Mouse (Mus musculus) thymus, postnatal 10 days (tissue): ENCODE results near the gene Ust.
"Not testable (repeated sequence)": the region's sequence is repeated elsewhere in the genome, so short reads cannot be mapped to it uniquely, and the experiment has no call there.

Experiments used
- DNase-seq, 2 experiments: peaks; one replicate each; pipeline ENCODE4 v3.0.0; 2021; ENCODE audit warnings: low spot score in 2 of 2

Gene Ust

GRCm38 (mm10) chr10:8518141-8519013 is at the start of gene Ust:
Gene Ust, minus strand, starts transcription at chr10:8518825.
- peak in 1 of 2 experiments; percentile 22 for DNase-seq

- DNase-seq: no peak
Measured at GRCm38 (mm10) chr10:8561366-8561765, 42.7 kb upstream of the Ust start.

DNA sequence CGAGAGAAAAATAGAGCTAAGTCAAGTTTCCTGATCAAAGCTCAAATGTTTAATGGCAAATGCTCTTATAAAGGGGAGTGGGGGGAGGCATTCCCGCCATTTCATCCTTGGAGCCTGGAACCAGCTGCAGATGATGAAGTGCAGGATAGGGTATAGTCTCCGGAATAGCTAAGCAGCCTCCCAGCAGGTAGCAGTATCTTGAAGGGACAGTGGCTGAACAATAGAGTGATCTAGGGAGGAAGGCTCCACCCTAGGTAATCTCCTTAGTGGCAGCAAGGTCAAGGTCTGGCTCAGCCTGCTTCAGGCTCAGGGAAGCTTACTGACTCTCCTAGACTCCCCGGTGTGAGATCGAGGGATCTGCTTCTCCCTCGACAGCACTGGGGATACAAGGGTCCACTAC is 40.9 kb upstream of the Ust start:
- not testable (repeated sequence) for DNase-seq

GRCm38 (mm10) chr10:8552239-8552638 is 33.6 kb upstream of the Ust start:
- DNase-seq: not testable (repeated sequence)

- DNase-seq: not testable (repeated sequence)
Measured at GRCm38 (mm10) chr10:8551601-8552000, 33.0 kb upstream of the Ust start.

GRCm38 (mm10) chr10:8541514-8541913 is 22.9 kb upstream of the Ust start:
- DNase-seq: no peak

- no peak for DNase-seq
Measured at GRCm38 (mm10) chr10:8535445-8535844, 16.8 kb upstream of the Ust start.

- no peak for DNase-seq
Measured at GRCm38 (mm10) chr10:8531651-8532050, 13.0 kb upstream of the Ust start.

DNA sequence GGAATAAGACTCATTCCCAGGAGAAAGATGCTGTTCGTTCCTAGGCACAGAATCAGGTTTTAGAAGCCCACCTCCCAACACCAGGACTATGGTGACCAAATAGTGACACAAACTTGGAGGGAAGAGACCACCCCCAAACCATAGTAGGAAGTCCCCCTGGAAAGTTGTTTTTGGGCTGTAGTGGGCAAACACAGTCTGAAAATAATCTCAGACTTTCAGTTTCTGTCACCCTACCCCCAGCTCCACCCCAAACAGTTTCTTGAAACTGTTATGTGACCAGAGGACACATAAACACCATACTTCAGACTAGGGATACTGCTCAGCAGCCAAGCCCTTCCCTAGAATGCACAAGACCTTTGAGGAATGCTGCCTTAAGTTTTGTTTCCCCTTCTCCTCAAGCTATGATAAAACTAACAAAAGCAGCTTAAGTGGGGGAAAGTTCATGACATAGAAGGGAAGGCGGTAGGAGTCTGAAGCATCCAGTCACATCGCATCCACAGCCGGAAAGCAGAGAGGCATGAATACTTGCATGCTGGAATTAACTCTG is 12.0 kb upstream of the Ust start:
- no peak for DNase-seq

GRCm38 (mm10) chr10:8529173-8529572 is 10.5 kb upstream of the Ust start:
- peak in 1 of 2 experiments; percentile 14 for DNase-seq

DNA sequence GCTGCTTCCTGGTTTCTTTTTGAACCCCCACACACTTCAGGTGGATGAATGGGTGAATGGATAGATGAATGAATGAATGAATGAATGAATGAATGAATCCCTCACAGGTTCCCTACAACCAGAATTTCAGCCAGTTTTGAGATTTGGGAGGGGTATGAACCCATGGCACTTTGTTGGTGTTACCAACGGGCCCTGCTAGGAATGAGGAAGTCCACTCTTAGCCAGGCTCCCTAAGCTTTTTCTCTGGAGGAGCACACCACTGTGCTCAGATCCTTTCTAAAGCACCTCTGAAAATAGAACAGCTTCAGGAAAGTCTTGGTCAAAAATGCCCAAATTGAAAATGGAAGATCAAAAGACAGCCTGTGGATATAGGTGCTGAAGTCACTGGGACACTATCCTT is 6.7 kb upstream of the Ust start:
- no peak for DNase-seq

- DNase-seq: no peak
Measured at GRCm38 (mm10) chr10:8521536-8521935, 2.9 kb upstream of the Ust start.

DNA sequence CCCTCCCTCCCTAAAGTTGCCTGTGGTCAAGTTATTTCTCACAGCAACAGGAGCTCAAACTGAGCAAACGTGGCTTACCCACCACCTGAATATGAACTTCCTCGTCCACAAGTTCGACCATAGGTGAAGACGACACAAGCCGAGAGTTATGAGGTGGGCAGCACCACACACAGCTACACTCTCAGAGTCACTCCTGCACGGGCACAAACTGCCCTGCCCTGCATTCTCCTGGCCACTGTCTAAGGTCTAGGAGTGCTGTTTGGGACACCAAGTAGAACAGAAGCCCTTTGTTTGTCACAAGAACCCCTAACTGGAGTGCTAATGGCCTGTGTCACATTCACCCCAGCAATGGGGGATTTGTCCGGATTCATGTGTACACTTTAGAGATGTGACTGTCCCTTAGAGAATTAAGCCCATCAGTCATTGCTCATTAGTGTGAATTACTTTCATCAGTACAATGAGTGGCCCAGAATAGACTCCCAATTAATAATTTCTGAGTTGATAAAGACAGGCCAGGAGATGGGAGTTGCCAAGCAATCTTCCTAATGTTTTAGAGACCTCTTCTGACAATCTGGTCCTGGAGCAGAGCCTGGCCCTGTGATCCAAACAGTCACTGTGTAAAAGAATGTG is 2.3 kb upstream of the Ust start:
- no peak for DNase-seq

DNA sequence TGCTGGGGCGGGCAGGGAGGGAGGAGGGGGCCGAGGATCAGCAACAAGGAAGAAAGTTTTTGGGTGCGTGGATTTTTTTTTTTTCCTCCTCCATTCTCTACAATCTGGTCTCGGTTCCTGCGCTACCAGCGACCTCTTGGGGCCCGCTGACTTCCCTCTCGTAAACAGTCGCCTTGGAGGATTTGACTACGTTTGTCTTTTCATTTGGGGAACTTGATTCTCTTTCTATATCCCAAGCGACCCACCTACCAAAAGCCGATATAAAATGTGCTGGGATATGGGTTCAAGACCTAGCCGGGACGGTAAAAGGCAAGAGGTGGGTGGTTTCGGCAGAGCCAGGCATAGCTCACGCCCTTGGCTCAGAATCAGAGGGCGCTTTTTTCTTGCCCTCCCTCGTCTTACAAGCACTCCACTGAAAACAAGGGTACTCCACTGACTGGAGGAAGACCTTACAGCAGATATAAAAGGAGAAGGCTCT is 428 bp upstream of the Ust start:
- DNase-seq: no peak

- peak in 1 of 2 experiments; percentile 4 for DNase-seq
Measured at GRCm38 (mm10) chr10:8517591-8518140, 959 bp downstream of the Ust start.

- no peak for DNase-seq
Measured at GRCm38 (mm10) chr10:8516916-8517524, 1.6 kb downstream of the Ust start.

- DNase-seq: no peak
Measured at GRCm38 (mm10) chr10:8513690-8514089, 4.9 kb downstream of the Ust start.

DNA sequence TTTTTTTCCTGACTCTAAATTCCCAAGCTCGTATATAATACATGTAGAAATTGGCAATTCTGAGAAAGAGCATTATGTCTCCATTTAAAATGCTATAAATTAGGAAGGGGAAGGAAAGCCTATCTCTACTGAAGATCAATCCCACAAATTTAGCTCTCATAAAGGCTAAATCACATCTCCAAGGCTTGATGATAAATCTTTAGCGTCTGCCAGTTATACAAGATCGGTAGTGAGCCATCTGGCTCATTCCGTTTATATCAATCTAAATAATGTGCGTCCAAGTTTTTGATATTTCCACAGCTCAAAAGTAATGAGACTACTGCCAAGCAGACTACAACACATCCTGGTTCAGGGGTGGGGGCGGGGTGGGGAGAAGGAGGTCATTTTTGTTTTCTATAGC is 6.4 kb downstream of the Ust start:
- no peak for DNase-seq

GRCm38 (mm10) chr10:8511760-8512159 is 6.9 kb downstream of the Ust start:
- DNase-seq: no peak

- DNase-seq: no peak
Measured at GRCm38 (mm10) chr10:8506247-8506573, 12.4 kb downstream of the Ust start.

DNA sequence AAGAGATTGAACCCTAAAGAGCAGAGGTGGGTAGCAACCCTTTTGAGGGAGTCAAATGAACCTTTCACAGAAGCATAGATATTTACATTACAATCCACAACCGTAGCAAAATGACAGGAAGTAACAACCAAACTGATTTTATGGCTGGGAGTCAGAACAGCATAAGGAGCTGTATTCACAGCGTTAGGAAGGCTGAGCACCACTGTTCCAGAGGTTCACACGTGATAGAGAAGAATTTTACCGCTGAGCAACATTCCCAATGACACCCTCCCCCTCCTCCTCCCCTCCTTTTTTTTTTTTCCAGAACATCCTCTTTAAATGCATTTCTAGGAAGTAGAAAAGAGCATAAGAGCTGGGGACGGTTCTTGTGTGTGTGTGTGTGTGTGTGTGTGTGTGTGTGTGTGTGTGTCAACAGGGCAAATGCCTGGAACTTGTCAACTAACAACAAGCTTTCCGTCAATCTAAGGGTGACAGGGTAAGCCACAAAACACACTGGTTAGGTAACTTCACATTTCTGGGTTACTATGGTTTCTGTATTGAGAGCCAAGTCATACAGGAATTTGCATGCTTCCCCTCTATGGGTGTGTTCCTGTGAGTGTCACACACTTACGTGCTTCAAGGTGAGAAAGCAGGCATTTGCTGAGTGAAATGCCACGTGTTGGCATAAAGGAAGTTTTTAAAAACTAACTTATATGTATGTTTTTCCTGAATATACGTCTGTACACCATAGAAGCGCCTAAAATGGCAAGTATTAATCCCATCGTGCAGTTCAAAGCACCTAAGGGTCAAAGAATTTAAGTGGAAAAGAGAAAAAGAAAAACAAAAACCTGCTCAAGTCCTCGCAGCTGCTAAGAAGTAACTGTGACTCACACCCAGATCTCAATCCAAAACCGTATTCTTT is 13.0 kb downstream of the Ust start:
- no peak for DNase-seq
